Mouse (Mus musculus) hindbrain, embryonic 16.5 days (tissue): ENCODE results near the gene Tmem126b. TPM values are rescaled to one million over a fixed set of nuclear protein-coding genes. Genes with fewer than 3 reads are reported as not detected.

Source experiments
- ATAC-seq: fragments of 200-750 bp; cut with Nextera tagmentation; 2 replicates; pipeline ENCODE4 v1.8.0; 2017; ENCODE audit warnings: moderate TSS enrichment, moderate library complexity
- H3K27ac ChIP-seq: fragments of 300-500 bp; sonication (generic); 2 replicates; pipeline ENCODE4 v1.5.1; 2014; ENCODE audit warnings: low read depth, mild to moderate bottlenecking, control low read depth, low read length, moderate library complexity
- H3K27me3 ChIP-seq: fragments of 300-500 bp; sonication (generic); replicated peaks from 2 replicates; pipeline ENCODE4 v1.6.1; 2014; ENCODE audit warnings: low read length; ENCODE audit not compliant: control insufficient read depth, insufficient read depth
- H3K36me3 ChIP-seq: fragments of 300-500 bp; sonication (generic); 2 replicates; pipeline ENCODE4 v1.6.1; 2014; ENCODE audit warnings: mild to moderate bottlenecking, low read length, moderate library complexity, mixed read lengths; ENCODE audit not compliant: control insufficient read depth, insufficient read depth
- H3K4me1 ChIP-seq: fragments of 300-500 bp; sonication (generic); 2 replicates; pipeline ENCODE4 v1.6.1; 2014; ENCODE audit warnings: low read depth, low read length; ENCODE audit not compliant: control insufficient read depth, insufficient read depth
- H3K4me2 ChIP-seq: fragments of 300-500 bp; sonication (generic); 2 replicates; pipeline ENCODE4 v1.6.1; 2014; ENCODE audit warnings: mild to moderate bottlenecking, low read length, control low read depth, moderate library complexity
- H3K4me3 ChIP-seq: fragments of 300-500 bp; sonication (generic); 2 replicates; pipeline ENCODE4 v1.5.1; 2014; ENCODE audit warnings: mild to moderate bottlenecking, low read length, control low read depth, moderate library complexity
- H3K9ac ChIP-seq: fragments of 300-500 bp; sonication (generic); 2 replicates; pipeline ENCODE4 v1.6.1; 2014; ENCODE audit warnings: low read depth, mild to moderate bottlenecking, control low read depth, low read length, moderate library complexity
- H3K9me3 ChIP-seq: fragments of 300-500 bp; sonication (generic); 2 replicates; pipeline ENCODE4 v1.6.1; 2014; ENCODE audit warnings: mild to moderate bottlenecking, low read length, moderate library complexity; ENCODE audit not compliant: control insufficient read depth
- WGBS: fragments of 180-500 bp; shearing (Covaris S2); extraction: QIAGEN DNeasy Blood & Tissue Kit; methylation state at CpG from one replicate; pipeline ENCODE4 v1.1.7; 2014; 5-methylcytosine and 5-hydroxymethylcytosine counted together
- polyA plus RNA-seq: library from polyadenylated mRNA; unstranded; fragments of >200 nt; fragmentation: Nextera tagmentation; extraction: Ambion mirVana; gene quantifications from 2 replicates; pipeline ENCODE4 v1.2.1, GENCODE M21; 2015

Gene Tmem126b
- 48.0 and 48.1 TPM in 2 replicates for polyA plus RNA-seq

DNA sequence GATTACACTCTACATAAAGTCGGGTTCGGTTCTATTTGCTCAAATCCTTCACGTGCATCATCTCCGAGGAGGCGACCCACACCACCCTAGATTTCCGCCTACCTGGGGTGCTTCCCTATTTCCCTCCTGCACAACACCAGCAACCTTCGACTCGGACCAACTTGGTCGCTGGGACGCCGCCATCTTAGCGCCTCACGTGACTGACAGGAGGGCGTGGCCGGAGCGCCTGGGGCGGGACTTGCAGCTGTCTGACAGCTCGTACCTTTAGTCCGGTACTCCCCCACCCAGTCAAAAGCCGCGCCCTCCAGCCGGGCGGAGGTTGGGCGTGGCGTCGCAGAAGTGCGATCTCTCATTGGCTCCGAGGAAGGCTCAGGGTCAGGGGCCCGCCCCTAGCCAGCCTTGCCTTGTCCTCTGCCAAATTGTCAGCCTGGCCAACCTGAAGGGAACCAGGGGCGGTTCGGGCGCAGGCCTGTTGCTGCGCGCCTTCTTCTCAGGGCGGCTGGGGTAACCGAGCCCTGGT lies at the start of gene Tmem126b:
Tmem126b (minus strand) TSS at position 209 of the 520 bp plus-strand sequence.
- Histone ChIP-seq H3K4me1 (peaks cover 7% of the 10 kb centered on the region), H3K9me3 (no peaks in the 10 kb centered on the region), H3K4me2 (peak within 1 kb of the TSS; percentile 82), H3K4me3 (peak within 1 kb of the TSS; percentile 59), H3K27ac (peak within 1 kb of the TSS; percentile 92), H3K9ac (peak within 1 kb of the TSS; percentile 78), H3K27me3 (no peaks in the 10 kb centered on the region), H3K36me3 (no peaks in the 10 kb centered on the region)
- under 1% methylated on average over 31 of the region's 36 CpGs for WGBS
- ATAC-seq, result peak; percentile 100

DNA sequence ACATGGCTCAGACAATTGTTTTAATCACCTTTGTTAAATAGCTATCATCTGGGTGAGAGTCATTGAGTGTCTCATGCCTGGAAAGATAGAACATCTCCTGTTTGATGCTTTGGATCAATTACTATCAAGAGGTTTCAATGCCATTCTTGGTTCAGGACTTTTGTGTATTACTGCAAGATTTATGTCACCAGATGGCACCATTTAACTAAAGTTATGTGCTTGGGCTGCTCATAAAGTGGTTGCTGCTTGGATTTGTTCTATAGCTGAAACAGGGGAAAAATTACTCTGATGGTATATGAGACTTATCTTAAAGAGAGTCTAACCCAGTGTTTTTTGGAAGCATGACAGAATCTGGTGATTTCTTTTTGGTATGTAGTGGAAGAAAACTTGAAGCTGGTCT lies 36.5 kb upstream of the Tmem126b start:
- no peak overlapping the region for H3K9ac ChIP-seq
- no peak overlapping the region for H3K27ac ChIP-seq
- no peaks in the 10 kb centered on the region for H3K9me3 ChIP-seq
- H3K27me3 ChIP-seq, result no peaks in the 10 kb centered on the region
- peak; percentile 61; the same call in 1 of the 2 replicates for ATAC-seq
- no peak overlapping the region for H3K4me3 ChIP-seq
- no peak overlapping the region for H3K4me2 ChIP-seq
- H3K36me3 ChIP-seq, result no peaks in the 10 kb centered on the region
- no peaks in the 10 kb centered on the region for H3K4me1 ChIP-seq

DNA sequence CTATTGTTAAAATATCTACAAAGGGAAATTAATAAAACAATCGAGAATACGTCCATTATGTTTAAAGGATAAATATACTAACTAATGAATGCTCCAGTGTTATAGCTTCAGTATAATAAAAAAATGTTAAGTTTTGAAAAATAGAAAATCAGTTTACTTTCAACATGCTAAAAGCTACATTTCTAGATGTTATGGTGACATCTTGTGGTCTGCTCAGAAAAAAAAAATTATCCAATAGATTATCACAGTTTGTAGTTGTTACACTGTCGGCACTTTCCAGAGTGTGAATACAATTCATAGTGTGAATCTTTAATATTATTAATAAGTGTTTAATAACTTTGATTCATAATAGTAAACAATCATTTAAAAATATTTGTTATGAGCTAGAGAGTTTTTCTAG lies 32.3 kb upstream of the Tmem126b start:
- no peaks in the 10 kb centered on the region for H3K9me3 ChIP-seq
- 75% methylated on average over 3 of the region's 3 CpGs for WGBS
- no peak overlapping the region for H3K4me2 ChIP-seq
- no peak for ATAC-seq
- no peak overlapping the region for H3K4me3 ChIP-seq
- H3K9ac ChIP-seq, result no peak overlapping the region
- H3K27ac ChIP-seq, result no peak overlapping the region
- H3K27me3 ChIP-seq, result no peaks in the 10 kb centered on the region
- H3K36me3 ChIP-seq, result no peaks in the 10 kb centered on the region
- no peaks in the 10 kb centered on the region for H3K4me1 ChIP-seq

DNA sequence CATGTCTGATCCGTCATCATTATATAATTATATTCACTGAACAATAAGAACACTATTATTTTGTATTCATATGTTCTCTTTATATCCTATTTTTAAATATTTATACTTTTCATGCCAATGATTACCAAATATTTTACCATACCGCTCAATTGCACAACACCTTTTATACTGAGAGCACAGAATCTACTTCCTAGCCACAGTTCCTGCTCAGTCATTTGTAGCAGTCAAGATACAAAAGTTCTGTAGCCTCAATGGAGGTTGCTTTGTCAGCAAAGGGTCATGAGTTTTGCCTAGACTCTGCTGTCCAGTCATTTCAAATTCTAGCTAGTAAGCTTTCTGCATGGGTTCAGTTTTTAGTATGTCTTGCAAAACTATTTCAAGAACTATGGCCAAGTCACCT lies 6.8 kb upstream of the Tmem126b start:
- Histone ChIP-seq H3K9me3 (no peaks in the 10 kb centered on the region), H3K4me3 (no peak overlapping the region), H3K4me1 (no peaks in the 10 kb centered on the region), H3K36me3 (no peaks in the 10 kb centered on the region), H3K9ac (no peak overlapping the region), H3K27ac (no peak overlapping the region), H3K4me2 (no peak overlapping the region), H3K27me3 (no peaks in the 10 kb centered on the region)
- WGBS, result 88% methylated on average over 2 of the region's 2 CpGs
- ATAC-seq, result no peak

DNA sequence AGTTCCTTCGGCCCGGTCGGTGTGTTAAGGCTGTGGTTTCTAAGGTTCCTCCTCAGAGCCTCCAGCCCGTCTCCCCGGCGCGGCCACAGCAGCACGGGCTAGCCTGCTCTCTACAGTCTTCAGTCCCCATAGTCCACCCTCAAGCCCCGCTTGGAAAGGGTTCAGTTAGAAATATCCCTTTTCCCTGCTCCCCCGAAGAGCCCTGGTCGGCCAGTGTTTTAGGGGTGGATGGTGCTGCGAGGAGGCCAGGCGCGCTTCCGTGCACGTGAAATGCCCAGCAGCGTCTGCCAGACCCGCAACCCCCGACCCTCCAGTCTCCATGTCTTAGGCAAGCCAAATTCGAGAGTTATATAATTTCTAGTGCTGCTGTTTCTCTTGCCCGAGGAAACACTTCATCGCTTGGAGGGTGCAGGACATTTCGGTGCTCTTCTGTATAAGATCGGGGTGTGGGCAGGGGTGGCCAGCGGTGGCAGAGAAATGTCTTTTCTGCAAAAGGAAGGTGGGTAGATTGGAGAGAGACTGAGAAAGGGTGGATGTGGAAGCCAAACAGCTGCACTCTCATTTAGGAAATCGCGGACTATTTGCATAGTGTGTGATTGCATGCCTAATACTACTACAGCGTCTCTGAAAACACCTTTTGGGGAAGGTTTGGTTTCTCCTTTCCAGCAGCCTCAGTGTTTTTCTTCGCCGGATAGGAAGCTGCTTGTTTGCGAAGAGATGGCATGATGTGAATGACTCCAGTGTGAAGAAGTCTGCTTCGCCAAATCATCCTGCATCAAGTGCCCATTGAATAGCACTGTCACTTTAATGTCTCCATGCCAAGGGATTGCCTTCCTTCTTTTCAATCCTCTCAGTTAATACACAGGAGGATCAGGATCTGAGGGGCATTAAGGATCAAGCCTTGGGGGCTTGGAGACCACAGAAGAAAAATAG lies 778 bp upstream of the Tmem126b start, which contains the start of gene Dlg2:
Dlg2 (plus strand) TSS at position 360 of the 933 bp plus-strand sequence.
- Histone ChIP-seq H3K9ac (peak within 1 kb of the TSS; percentile 78), H3K4me2 (peak within 1 kb of the TSS; percentile 82), H3K27me3 (no peaks in the 10 kb centered on the region), H3K9me3 (no peaks in the 10 kb centered on the region), H3K4me1 (peaks cover 7% of the 10 kb centered on the region), H3K27ac (peak within 1 kb of the TSS; percentile 92), H3K4me3 (peak within 1 kb of the TSS; percentile 59), H3K36me3 (no peaks in the 10 kb centered on the region)
- ATAC-seq, result no peak
- WGBS, result under 1% methylated on average over 30 of the region's 32 CpGs

DNA sequence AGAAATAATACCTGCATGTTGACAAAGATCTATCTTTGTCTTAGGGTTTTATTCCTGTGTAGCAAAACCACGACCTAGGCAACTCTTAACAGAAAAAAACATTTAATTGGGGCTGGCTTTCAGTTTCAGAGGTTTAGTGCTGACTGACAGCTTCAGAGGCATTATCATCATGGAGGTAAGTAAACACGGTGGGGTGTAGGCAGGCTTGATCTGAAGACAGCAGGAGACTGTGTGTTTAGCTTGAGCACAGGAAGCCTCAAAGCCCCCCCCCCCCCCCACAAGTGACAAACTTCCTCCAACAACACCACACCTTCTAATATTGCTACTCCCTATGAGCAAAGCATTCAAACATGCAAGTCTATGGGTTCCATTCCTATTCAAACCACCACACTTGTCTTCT lies 2.3 kb downstream of the Tmem126b start:
- Histone ChIP-seq H3K4me1 (peaks cover 7% of the 10 kb centered on the region), H3K9ac (no peak overlapping the region), H3K9me3 (no peaks in the 10 kb centered on the region), H3K27me3 (no peaks in the 10 kb centered on the region), H3K4me2 (no peak overlapping the region), H3K27ac (no peak overlapping the region), H3K36me3 (peaks cover 10% of the 10 kb centered on the region), H3K4me3 (no peak overlapping the region)
- WGBS, result 77% methylated on average over 2 of the region's 2 CpGs
- no peak for ATAC-seq

DNA sequence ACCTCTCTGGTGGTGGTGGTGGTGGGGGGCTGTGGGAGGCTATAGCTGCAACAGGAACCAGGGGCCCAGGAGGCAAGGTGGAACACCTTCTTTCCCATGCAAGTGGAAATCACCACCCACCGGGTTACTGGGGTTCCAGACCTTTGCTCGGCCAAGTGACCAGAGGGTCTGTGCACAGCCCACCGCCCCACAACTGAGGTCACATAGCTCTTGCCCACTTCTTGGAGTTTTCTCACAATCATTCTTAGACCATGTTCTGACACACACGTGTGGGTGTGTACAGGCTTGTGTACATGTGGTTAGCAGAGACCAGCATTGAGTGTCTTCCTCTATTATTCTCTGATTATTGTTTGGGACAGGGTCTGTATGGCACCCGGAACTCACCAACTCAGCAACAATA lies 14.4 kb downstream of the Tmem126b start:
- Histone ChIP-seq H3K4me3 (no peak overlapping the region), H3K4me1 (peaks cover under 1% of the 10 kb centered on the region; the same call in 1 of the 2 replicates), H3K27ac (no peak overlapping the region), H3K36me3 (no peaks in the 10 kb centered on the region), H3K27me3 (no peaks in the 10 kb centered on the region), H3K9me3 (no peaks in the 10 kb centered on the region), H3K4me2 (no peak overlapping the region), H3K9ac (no peak overlapping the region)
- WGBS, result 96% methylated on average over 5 of the region's 5 CpGs
- no peak for ATAC-seq

DNA sequence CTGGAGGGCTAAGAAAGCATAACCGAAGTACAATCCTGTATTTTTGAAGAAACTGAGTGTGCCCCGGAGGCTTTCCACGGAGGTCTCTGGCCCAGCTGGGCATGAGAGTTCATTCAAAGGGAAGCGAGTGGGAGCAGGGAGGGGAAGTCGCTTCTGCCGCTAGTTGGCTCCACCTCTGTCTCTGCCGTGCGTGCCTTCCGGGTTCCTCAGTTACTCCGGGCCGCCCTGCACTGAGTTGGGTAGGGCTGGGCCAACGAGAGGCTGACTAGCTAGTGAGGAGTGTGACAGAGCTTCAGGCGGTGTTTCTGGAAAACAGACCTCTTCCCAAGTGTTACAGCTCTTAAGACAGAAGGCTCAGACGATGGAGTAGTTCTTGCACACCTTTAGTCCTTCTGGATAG lies 14.9 kb downstream of the Tmem126b start:
- Histone ChIP-seq H3K4me2 (no peak overlapping the region), H3K27ac (no peak overlapping the region), H3K36me3 (no peaks in the 10 kb centered on the region), H3K9me3 (no peaks in the 10 kb centered on the region), H3K4me1 (peaks cover 5% of the 10 kb centered on the region), H3K27me3 (no peaks in the 10 kb centered on the region), H3K4me3 (no peak overlapping the region), H3K9ac (no peak overlapping the region)
- ATAC-seq, result no peak
- 20% methylated on average over 14 of the region's 14 CpGs for WGBS

DNA sequence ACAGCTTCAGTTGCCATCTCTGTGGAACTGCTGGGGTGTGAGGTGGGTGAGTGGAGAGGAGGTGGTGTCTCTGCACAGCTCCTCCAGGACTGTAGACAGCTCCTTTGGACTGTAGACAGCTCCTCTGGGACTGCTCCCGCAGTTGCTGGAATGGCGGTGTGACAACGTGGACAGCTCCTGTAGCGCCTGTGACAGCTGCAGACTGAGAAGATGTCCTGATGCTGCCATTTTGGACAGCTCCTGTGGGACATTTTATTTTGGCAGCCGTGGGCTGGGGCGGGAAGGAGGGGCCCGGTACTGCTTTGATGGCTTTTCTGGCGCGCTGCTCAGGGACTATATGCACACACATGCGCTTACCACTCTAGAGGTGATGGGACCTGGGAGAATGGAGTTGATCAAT lies 15.5 kb downstream of the Tmem126b start:
- ATAC-seq, result no peak
- WGBS, result 60% methylated on average over 10 of the region's 10 CpGs
- Histone ChIP-seq H3K27me3 (no peaks in the 10 kb centered on the region), H3K27ac (no peak overlapping the region), H3K36me3 (no peaks in the 10 kb centered on the region), H3K4me1 (peaks cover 10% of the 10 kb centered on the region), H3K4me3 (no peak overlapping the region), H3K4me2 (no peak overlapping the region), H3K9ac (no peak overlapping the region), H3K9me3 (no peaks in the 10 kb centered on the region)
